Mouse (Mus musculus): ENCODE measurements around the gene Dnah2. TPM values are rescaled to one million over a fixed set of nuclear protein-coding genes. Genes with fewer than 3 reads are reported as not detected.

The Dnah2 gene
- polyA plus RNA-seq, 1 experiment from 2014 or later: 2.6 TPM

DNA sequence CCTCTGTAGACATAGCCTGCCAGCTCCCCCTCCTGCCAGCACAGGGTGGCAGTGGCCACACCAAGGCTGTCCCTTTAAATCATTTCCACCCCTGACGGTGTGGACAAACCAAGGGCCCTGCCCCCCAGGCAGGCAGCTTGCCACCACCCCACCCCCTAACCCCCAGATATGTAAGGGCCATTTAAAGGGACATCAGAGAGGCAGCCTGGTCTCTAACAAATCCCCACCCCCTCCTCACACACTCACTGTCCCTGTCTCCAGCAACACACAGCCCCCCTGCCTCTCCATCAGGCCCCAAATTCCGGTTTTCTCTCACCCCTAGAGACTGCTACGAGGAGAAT lies 133.6 kb downstream of the Dnah2 start:
- Histone ChIP-seq H3K36me3 (ENCODE audit: control insufficient read depth, insufficient read depth, low read length) (peaks cover 3% of the 10 kb centered on the region; the same call in 1 of the 2 replicates), H3K4me2 (ENCODE audit: low read depth, low read length, severe bottlenecking) (peak overlapping the region; percentile 99), H3K9ac (ENCODE audit: low read length) (peak overlapping the region; percentile 98), H3K4me3 (ENCODE audit: low read depth, low read length) (peak overlapping the region; percentile 81), H3K9me3 (ENCODE audit: control insufficient read depth, low read length) (no peaks in the 10 kb centered on the region), H3K4me1 (replicated peaks; ENCODE audit: control insufficient read depth, insufficient read depth, low read length) (peaks cover 45% of the 10 kb centered on the region), H3K27ac (ENCODE audit: low read depth, low read length) (peak overlapping the region; percentile 100), H3K27me3 (ENCODE audit: control insufficient read depth, insufficient read depth, low read length) (no peaks in the 10 kb centered on the region)
- peak; percentile 4; the same call in 1 of the 2 replicates for ATAC-seq (replicated peaks; ENCODE audit: low FRiP score)
- peak; percentile 80 for DNase-seq (ENCODE audit: low spot score)
- WGBS: 0% methylated on average over 3 of the region's 3 CpGs

DNA sequence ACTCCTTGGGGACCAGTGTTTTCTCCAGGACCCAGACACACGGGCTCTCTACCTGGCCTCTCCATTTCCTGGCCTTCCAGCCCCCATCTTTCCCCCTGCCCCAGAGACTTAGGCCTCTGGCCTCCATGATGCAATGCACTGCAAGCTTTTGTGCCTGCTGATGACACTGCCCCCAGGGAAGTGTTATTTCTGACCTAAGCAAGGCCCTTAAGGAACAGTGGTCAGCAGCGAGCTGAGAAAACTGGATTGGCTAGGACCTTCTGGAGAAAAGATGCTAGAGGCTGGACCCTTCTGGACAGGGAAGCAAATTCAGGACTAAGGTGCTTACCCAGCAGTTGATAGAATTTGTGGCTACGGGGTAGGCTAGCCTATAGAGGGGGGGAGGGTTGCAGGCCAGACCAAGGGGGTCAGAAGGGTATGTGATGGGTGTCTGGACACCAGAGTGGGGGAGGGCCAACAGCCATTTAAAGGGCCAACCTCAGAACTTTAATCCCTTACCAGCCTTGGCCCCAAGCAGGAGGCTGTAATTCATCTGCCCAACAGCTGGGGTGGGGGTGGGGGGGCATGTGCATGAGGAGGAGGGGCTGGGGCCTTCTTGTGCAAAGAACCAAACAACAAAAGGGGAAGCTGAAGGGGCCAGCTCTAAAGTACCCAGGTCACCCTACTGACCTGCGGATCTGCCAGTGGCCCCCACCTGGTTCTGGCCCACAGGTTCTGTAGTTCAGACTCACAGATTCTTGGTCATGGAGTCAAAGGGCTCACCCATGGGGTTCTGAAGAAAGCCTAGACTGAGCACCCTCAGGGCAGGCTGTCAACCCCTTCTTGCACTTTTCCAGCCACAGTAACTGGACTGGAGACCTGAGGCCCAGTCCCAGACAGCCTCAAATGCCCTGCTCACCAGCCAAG lies 134.2 kb downstream of the Dnah2 start:
- no peak for ATAC-seq (replicated peaks; ENCODE audit: low FRiP score)
- H3K27ac ChIP-seq (ENCODE audit: low read depth, low read length): peak overlapping the region; percentile 100

DNA sequence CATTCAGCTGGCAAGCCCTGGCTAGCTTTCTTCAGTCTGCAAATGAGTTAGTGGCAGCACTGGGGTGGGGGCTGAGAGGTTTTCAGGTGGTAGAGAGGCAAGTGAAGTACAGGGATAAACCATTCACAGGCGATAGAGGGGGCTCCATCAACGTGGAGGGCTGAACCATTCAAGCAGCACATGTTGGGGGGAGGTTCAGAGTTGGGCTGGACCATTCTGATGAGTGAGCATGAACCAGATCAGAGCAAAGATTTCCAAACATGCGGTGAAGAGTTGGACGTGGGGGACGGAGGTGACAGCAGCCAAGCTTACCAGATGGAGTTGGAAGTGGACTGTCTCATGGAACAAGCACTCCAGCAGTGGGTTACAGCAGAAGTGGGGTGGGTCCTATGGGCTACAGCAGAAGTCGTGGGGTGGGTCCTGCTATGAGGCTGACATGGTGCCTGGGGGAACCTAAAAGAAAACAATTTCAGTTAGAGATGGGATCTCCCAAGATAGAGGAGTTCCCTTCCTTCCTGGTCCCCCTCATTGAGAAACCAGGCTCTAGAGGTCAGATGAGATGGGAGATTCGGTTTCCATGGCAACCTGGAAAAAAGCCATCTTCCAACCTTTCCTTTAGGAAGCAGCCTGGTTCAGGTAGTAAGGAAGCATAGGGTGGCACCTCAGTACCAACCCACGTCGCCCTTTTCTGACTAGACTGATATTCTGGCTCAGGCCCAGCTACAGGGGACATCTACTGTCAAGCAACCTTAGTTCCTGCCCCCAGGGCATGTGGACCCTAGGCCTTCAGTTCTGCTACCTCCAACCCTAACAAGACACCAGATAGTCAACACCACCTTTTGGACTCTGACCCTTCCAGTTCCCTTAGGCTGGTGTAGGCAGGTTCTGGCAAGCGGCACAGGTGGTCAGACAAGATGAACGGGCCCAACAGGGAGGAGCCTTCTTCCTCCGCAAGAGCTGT lies 135.4 kb downstream of the Dnah2 start, which contains the start of gene Kdm6b:
TSS of gene Kdm6b (minus strand) at position 455 of the 961 bp plus-strand sequence.
- no peak for ATAC-seq (replicated peaks; ENCODE audit: low FRiP score)
- no peaks in the 10 kb centered on the region for H3K27me3 ChIP-seq (ENCODE audit: control insufficient read depth, insufficient read depth, low read length)
- peak within 1 kb of the TSS; percentile 81 for H3K4me3 ChIP-seq (ENCODE audit: low read depth, low read length)
- 42% methylated on average over 12 of the region's 12 CpGs for WGBS
- H3K4me1 ChIP-seq (replicated peaks; ENCODE audit: control insufficient read depth, insufficient read depth, low read length): peaks cover 35% of the 10 kb centered on the region
- peaks cover 3% of the 10 kb centered on the region; the same call in 1 of the 2 replicates for H3K36me3 ChIP-seq (ENCODE audit: control insufficient read depth, insufficient read depth, low read length)
- H3K9me3 ChIP-seq (ENCODE audit: control insufficient read depth, low read length): no peaks in the 10 kb centered on the region
- H3K4me2 ChIP-seq (ENCODE audit: low read depth, low read length, severe bottlenecking): peak within 1 kb of the TSS; percentile 99
- DNase-seq (ENCODE audit: low spot score): peak; percentile 71
- H3K27ac ChIP-seq (ENCODE audit: low read depth, low read length): peak within 1 kb of the TSS; percentile 100
- peak within 1 kb of the TSS; percentile 98 for H3K9ac ChIP-seq (ENCODE audit: low read length)

More for the DNA sequence above, 134.2 kb downstream of the Dnah2 start:
- peaks cover 39% of the 10 kb centered on the region for H3K4me1 ChIP-seq (replicated peaks; ENCODE audit: control insufficient read depth, insufficient read depth, low read length)
- peak overlapping the region; percentile 99 for H3K4me2 ChIP-seq (ENCODE audit: low read depth, low read length, severe bottlenecking)
- DNase-seq (ENCODE audit: low spot score): no peak
- H3K4me3 ChIP-seq (ENCODE audit: low read depth, low read length): peak overlapping the region; percentile 81
- 14% methylated on average over 4 of the region's 4 CpGs for WGBS
- no peaks in the 10 kb centered on the region for H3K9me3 ChIP-seq (ENCODE audit: control insufficient read depth, low read length)
- H3K27me3 ChIP-seq (ENCODE audit: control insufficient read depth, insufficient read depth, low read length): no peaks in the 10 kb centered on the region
- H3K36me3 ChIP-seq (ENCODE audit: control insufficient read depth, insufficient read depth, low read length): peaks cover 3% of the 10 kb centered on the region; the same call in 1 of the 2 replicates
- H3K9ac ChIP-seq (ENCODE audit: low read length): peak overlapping the region; percentile 98

DNA sequence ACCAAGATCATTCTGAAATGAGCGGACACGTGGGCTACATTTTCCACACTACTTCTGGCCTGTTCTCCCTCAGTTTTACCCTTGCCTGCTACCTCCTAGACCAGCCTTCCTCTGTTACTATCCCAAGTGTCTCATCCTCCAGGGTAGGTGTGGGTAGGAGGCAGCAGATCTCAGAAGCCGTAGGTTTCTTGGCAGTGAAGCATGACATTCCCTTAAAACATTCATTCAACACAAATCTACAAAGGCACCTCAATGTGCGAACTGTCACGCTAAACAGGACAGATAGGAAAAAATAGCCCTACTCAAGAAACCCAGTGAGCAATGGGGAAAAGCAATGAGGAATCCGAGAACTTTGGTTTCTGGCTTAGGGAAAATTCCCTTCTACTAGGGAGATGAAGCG lies 136.4 kb downstream of the Dnah2 start:
- H3K9me3 ChIP-seq (ENCODE audit: control insufficient read depth, low read length): no peaks in the 10 kb centered on the region
- WGBS: 67% methylated on average over 7 of the region's 7 CpGs
- H3K27ac ChIP-seq (ENCODE audit: low read depth, low read length): peak overlapping the region; percentile 98; the same call in 1 of the 2 replicates
- H3K4me1 ChIP-seq (replicated peaks; ENCODE audit: control insufficient read depth, insufficient read depth, low read length): peaks cover 40% of the 10 kb centered on the region
- DNase-seq (ENCODE audit: low spot score) (no peak), ATAC-seq (replicated peaks; ENCODE audit: low FRiP score) (no peak)
- peak overlapping the region; percentile 99 for H3K4me2 ChIP-seq (ENCODE audit: low read depth, low read length, severe bottlenecking)
- H3K27me3 ChIP-seq (ENCODE audit: control insufficient read depth, insufficient read depth, low read length): no peaks in the 10 kb centered on the region
- H3K9ac ChIP-seq (ENCODE audit: low read length): peak overlapping the region; percentile 89
- peaks cover 3% of the 10 kb centered on the region; the same call in 1 of the 2 replicates for H3K36me3 ChIP-seq (ENCODE audit: control insufficient read depth, insufficient read depth, low read length)
- H3K4me3 ChIP-seq (ENCODE audit: low read depth, low read length): peak overlapping the region; percentile 81; the same call in 1 of the 2 replicates

DNA sequence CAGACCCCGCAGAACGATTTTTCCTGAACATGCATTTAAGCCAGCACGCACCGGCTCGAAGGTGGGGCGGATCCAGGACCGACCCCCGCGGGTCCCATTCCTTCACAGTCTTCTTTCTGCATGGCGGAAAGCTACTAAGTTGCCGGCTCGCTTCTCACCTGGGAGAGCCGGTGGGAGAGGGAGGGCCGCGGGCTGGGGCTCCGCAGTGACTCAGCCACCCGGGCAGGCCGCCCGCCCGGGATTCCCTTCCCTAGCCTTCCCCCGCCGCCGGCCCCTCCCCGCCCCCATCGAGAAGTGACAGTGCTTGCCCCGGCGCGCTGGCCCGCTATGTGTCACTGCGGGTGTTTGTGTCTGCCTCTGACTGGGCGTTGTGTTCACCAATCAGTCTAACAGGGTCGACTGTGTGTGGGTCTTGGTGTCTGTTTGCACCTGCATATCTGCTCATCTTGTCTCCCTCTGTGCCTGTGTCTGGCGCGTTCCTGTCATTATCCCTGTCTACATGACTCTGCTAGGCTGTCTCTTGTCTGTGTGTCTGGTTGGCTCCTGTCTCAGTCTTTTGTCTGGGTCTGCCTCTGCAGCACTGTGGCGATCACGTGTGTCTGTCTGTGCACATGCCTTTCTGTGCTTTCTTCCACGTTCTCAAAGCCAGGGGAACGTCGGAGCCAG lies 137.2 kb downstream of the Dnah2 start:
- peaks cover 37% of the 10 kb centered on the region for H3K4me1 ChIP-seq (replicated peaks; ENCODE audit: control insufficient read depth, insufficient read depth, low read length)
- peaks cover 10% of the 10 kb centered on the region; the same call in 1 of the 2 replicates for H3K36me3 ChIP-seq (ENCODE audit: control insufficient read depth, insufficient read depth, low read length)
- H3K27me3 ChIP-seq (ENCODE audit: control insufficient read depth, insufficient read depth, low read length): no peaks in the 10 kb centered on the region
- no peaks in the 10 kb centered on the region for H3K9me3 ChIP-seq (ENCODE audit: control insufficient read depth, low read length)
- peak overlapping the region; percentile 81 for H3K4me3 ChIP-seq (ENCODE audit: low read depth, low read length)
- WGBS: under 1% methylated on average over 39 of the region's 39 CpGs
- DNase-seq (ENCODE audit: low spot score) (peak; percentile 75), ATAC-seq (replicated peaks; ENCODE audit: low FRiP score) (no peak)
- peak overlapping the region; percentile 99 for H3K4me2 ChIP-seq (ENCODE audit: low read depth, low read length, severe bottlenecking)
- peak overlapping the region; percentile 98 for H3K27ac ChIP-seq (ENCODE audit: low read depth, low read length)
- peak overlapping the region; percentile 89 for H3K9ac ChIP-seq (ENCODE audit: low read length)

DNA sequence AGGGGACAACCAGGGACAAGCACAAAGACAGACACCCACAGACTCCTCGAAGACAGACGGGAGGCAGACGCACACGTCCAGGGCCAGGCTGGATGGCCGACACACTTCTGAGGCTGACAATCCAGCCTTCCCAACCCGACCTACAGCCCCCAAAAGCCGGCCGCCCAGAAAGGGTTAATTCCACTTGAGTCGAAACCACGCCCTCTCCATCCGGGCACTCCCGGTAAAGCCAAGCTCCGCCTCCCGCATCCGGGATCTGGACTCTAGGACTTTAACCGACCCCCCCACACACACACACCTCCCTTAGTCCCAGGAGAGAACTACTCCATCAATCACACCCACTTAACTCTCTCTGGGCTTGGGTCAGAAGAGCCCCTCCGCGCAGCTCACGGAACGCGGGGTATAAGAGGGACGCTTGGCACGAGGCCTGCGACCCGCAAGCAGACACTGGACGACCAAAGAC lies 137.8 kb downstream of the Dnah2 start:
- Histone ChIP-seq H3K9me3 (ENCODE audit: control insufficient read depth, low read length) (no peaks in the 10 kb centered on the region), H3K27me3 (ENCODE audit: control insufficient read depth, insufficient read depth, low read length) (no peaks in the 10 kb centered on the region), H3K4me3 (ENCODE audit: low read depth, low read length) (peak overlapping the region; percentile 81), H3K9ac (ENCODE audit: low read length) (peak overlapping the region; percentile 89), H3K36me3 (ENCODE audit: control insufficient read depth, insufficient read depth, low read length) (peaks cover 15% of the 10 kb centered on the region; the same call in 1 of the 2 replicates), H3K4me2 (ENCODE audit: low read depth, low read length, severe bottlenecking) (peak overlapping the region; percentile 99), H3K27ac (ENCODE audit: low read depth, low read length) (peak overlapping the region; percentile 98), H3K4me1 (replicated peaks; ENCODE audit: control insufficient read depth, insufficient read depth, low read length) (peaks cover 37% of the 10 kb centered on the region)
- under 1% methylated on average over 26 of the region's 26 CpGs for WGBS
- peak; percentile 98 for DNase-seq (ENCODE audit: low spot score)
- peak; percentile 42 for ATAC-seq (replicated peaks; ENCODE audit: low FRiP score)

DNA sequence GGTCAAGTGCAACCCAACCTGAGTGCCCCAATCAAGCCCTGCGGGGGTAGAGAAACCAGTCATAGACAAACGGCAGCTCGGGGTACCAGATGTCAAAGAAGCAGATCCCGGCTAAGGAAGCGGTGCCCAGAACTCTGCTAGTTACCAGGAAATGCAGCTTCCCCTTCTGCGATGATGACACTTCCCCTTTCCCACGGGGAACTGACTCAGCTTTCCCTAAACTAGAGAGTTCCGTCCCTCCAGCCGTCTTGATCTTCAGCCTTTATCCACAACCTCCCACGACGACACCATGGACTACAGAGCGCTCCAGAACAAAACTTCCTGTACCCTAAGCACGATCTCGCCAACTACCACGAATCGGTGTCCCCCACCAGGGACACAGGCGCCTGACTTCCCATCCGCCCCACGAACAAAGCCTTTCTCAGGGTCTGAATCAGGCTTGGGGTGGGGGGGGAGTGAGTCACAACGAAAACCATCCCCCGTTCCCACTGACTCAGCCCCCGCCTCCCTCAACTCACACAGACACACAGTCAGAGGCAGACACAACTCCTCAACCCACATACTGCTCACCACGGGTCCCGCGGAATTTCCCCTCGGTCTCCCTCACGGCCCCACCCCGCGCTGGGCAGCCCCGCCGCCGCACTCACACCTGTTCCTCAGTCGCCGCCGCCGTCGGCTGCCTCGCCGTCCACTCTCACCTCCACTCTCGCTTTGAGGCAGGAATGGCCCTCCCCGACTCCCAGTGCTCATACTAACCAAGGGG lies 138.4 kb downstream of the Dnah2 start:
- peak overlapping the region; percentile 89 for H3K9ac ChIP-seq (ENCODE audit: low read length)
- H3K4me3 ChIP-seq (ENCODE audit: low read depth, low read length): peak overlapping the region; percentile 81
- H3K27me3 ChIP-seq (ENCODE audit: control insufficient read depth, insufficient read depth, low read length): no peaks in the 10 kb centered on the region
- peak; percentile 5; the same call in 1 of the 2 replicates for ATAC-seq (replicated peaks; ENCODE audit: low FRiP score)
- DNase-seq (ENCODE audit: low spot score): no peak
- peak overlapping the region; percentile 99 for H3K4me2 ChIP-seq (ENCODE audit: low read depth, low read length, severe bottlenecking)
- H3K27ac ChIP-seq (ENCODE audit: low read depth, low read length): peak overlapping the region; percentile 98
- no peaks in the 10 kb centered on the region for H3K9me3 ChIP-seq (ENCODE audit: control insufficient read depth, low read length)
- peaks cover 37% of the 10 kb centered on the region for H3K4me1 ChIP-seq (replicated peaks; ENCODE audit: control insufficient read depth, insufficient read depth, low read length)
- peaks cover 19% of the 10 kb centered on the region; the same call in 1 of the 2 replicates for H3K36me3 ChIP-seq (ENCODE audit: control insufficient read depth, insufficient read depth, low read length)
- 1% methylated on average over 41 of the region's 41 CpGs for WGBS

Measured in forebrain, embryonic 11.5 days (tissue).